Mouse (Mus musculus): Measurements from ENCODE around the gene Rab9.

Gene Rab9

DNA sequence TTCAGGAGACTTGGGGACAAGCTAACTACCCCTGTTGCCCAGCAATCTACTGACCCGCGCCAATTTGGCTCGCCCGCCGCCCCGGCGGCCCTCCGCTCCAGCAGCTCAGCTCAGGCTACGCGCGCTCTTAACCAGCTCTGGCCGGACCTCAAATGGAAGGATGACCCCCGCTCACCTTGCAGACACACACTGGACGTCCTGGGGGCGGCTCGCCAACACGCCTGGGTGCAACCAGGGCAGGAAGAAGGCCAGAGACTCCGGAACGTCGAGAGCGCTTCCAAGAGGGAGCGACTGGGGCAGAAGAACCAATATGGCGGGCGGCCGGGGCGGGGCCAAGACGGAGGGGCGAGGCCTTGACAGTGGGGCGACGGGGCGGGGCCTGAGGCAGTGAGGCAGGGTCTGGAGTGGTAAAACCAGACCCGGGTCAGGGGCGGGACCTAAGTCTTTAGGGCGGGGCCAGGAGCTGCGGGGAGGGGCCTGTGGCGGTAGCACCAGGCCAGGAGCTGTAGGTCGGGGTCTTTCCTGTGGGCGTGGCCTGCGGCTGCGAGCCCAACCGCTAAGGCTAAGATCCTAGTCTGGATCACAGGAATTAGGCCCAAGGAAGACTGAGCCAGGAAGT is at the start of gene Rab9:
Gene Rab9 (minus strand): TSS at position 503 of the 619 bp plus-strand sequence.
- DNase-seq = peak; percentile 96 to 98

GRCm38 (mm10) chrX:166528126-166528525 is 48.5 kb upstream of the Rab9 start:
- DNase-seq = no peak

GRCm38 (mm10) chrX:166525637-166526315 is 46.1 kb upstream of the Rab9 start:
- DNase-seq = peak; percentile 34 to 42

DNA sequence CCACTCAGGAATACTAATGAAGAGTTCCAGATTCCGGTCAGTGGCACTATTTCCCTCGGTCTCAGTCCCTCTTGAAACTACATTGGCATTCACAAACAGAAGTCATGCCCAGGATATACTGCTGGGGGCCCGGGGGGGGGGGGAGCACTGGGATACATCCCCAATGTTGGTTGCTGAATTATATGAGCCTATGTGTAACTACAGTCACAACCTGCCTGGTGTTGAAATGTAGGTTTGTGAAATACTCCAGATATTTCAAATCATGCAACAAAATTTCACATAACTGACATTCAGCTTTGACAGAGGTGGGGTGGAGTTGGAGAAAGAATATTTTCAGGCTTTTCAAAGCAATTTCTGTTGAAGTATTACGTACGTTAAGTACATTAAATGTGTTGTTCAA is 41.1 kb upstream of the Rab9 start:
- no peak for DNase-seq

- peak; percentile 45 to 59 for DNase-seq
These were observed 38.7 kb upstream of the Rab9 start, which contains the start of gene Tceanc for GRCm38 (mm10) chrX:166518345-166518744. Gene Tceanc (minus strand): TSS chrX:166518567.

DNA sequence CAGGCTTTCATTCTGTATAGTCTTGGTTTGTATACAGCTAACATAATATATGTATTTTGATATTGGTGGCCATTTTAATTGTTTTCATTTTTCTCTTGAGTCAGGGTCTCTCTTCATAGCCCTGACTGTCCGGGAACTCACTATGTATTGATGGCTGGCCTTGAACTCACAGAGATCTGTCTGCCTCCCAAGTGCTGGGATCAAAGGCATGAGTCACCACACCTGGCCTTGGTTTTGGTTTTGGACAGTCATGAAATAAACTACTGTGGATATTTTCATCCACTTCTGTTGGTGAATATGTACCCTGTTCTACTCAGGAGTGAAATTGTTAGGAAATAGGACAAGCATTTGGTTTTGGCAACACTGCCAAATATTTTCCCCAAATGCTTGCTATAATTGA is 37.0 kb upstream of the Rab9 start:
- DNase-seq = no peak

- DNase-seq = no peak
These were observed 36.3 kb upstream of the Rab9 start for GRCm38 (mm10) chrX:166515923-166516322.

GRCm38 (mm10) chrX:166514035-166514434 is 34.4 kb upstream of the Rab9 start:
- DNase-seq = peak; percentile 23 to 27

DNA sequence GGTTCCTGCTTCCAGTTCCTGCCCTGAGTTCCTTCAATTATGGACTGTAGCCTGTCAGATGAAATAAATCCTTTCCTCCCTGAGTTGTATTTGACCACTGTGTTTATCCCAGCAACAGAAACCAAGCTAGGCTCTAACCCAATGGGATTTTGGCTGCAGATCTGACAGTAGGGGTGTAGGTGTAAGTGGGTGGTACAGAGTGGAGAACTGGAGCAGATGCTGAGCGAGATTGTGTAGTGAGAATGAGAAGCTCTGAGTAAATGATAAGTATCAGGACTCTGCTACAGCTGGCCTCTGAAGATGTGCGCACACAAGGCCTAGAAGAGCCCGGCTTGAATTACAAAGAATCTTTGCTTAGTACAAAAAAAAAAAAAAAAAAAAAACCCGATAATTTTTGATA is 32.4 kb upstream of the Rab9 start:
- DNase-seq = no peak

DNA sequence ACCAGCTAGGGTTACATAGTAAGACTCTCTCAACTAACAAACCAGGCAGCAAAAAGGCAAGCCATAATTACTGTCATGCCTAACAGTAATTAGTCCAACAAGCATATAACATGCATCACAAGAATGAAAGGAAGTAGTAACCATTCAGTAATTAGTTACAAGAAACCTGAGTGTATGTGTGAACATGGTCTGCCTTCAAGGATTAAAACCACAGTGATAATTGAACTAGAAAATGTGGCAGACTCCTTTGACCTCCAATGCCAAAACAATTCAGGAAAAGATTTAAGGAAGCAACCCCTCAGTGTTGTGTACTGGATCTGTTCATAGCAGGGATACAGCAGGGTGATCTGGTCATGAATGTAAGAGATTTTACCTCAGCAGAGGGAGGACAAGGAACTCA is 31.4 kb upstream of the Rab9 start:
- no peak for DNase-seq

GRCm38 (mm10) chrX:166509761-166510738 is 30.4 kb upstream of the Rab9 start:
- DNase-seq = peak; percentile 93 to 96

- no peak for DNase-seq
These were observed 24.8 kb upstream of the Rab9 start for GRCm38 (mm10) chrX:166504421-166504820.

DNA sequence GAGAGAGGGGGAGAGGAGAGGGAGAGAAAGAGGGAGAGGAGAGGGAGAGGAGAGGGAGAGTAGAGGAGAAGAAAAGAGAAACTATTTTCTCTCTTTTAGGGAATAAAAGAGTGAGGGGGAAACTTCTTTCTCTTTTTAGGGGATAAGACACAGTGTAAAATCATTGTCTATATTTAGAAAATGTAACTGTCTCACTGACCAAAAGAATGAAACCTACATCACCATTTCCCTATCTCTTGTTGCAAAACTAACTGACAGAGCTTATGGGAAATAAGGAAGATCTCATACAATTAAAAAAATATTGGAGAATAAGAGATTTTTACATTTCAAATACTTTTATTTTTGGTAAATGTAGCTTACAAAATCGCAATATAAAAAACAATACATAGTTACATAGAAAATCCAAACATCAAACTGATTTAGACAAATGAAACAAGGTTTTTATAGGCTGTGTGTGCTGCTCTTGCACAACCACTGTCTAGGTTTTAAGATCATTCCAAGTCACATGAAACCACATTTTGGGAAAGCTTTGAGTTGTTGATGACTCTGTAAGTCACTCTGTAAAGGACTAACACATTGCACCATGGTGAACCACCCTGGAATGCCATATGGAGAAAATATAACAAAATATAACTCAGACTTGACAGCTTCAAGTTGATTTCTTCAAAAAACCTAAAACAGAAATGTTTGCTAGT is 20.0 kb upstream of the Rab9 start:
- no peak for DNase-seq

GRCm38 (mm10) chrX:166497771-166498170 is 18.1 kb upstream of the Rab9 start:
- peak in 1 of 2 experiments; percentile 26 for DNase-seq

DNA sequence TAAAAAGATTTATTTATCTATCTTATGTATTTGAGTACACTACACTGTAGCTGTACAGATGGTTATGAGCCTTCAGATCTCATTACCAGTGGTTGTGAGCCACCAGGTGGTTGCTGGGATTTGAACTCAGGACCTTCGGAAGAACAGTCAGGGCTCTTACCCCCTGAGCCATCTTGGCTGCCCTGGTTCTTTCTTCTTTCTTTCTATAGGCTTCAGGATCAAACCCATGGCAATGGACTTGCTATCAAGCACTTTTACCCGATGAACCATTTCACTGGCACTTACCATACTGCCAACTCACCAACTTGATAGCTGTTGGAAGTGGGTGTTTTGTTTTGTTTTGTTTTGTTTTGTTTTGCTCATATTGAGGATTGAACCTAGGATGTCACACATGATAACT is 15.4 kb upstream of the Rab9 start:
- no peak for DNase-seq

DNA sequence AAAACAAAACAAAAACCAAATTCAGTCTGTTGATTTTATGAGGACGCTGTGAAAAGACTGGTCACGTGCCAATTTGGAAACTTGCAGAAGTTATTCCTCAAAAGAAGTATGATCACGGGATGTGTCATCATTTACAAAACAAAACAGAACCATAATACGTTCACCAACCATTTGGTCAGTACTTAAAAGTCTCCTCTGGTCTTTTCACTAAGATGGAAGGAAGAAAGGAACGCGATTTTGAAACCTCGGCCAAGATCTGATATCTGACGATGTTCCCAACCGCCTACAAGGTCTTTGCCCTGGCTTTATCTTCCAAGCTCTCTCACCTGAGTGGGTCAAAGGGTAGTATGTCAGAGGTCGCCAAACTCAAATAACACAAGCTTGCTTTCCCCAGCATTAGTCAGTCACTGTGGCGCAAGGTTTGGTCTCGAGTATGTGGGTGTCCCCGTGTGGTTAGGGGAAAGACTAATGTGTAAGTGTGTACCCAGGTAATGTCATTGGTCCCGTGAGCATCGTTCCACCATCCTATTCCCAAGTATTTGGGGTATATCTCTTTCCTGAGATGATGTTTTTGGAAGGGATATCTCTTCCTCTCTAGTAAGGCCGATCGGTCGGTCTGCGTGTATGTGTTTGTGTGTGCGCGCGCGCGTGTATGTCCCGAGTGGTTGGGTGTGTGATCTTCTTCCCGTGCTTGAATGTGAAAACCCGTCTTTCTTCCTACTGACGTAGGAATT is 869 bp downstream of the Rab9 start:
- peak; percentile 8 for DNase-seq

GRCm38 (mm10) chrX:166477393-166477792 is 2.3 kb downstream of the Rab9 start:
- DNase-seq = no peak

GRCm38 (mm10) chrX:166472612-166473011 is 7.1 kb downstream of the Rab9 start:
- DNase-seq = no peak

- no peak for DNase-seq
These were observed 11.3 kb downstream of the Rab9 start for GRCm38 (mm10) chrX:166468321-166468720.

DNA sequence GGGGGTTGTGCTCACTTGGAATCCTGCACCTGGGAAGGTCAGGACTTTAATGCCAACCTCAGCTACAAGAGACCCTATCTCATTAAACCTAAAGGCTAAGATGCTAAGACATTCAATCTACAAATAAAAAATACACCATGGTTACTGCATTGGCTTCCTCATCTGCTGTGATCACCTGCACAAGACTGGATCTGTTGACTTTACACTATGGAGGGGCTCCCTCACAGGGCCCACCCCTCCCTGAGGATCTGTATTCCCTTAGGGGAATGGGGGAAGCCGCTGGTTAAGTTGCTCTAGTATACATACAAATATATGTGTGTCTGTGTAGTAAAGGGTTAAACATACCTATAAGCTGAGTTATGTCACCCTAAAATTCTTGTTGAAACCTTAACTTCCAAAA is 24.1 kb downstream of the Rab9 start:
- no peak for DNase-seq

DNA sequence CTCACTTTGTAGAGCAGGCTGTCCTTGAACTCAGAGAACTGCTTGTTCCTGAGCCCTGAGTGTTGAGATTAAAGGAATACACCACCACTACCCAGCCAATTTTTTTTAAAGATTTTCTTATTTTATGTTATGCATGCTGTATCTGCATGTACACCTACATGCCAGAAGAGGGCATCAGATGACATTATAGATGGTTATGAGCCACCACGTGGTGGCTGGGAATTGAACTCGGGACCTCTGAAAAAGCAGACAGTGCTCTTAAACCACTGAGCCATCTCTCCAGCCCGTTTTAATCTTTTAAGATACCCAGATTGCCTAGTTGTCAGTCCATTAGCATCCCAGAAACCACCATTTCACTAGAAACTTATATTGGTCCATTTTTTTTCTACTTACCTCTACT is 25.3 kb downstream of the Rab9 start:
- no peak for DNase-seq

DNA sequence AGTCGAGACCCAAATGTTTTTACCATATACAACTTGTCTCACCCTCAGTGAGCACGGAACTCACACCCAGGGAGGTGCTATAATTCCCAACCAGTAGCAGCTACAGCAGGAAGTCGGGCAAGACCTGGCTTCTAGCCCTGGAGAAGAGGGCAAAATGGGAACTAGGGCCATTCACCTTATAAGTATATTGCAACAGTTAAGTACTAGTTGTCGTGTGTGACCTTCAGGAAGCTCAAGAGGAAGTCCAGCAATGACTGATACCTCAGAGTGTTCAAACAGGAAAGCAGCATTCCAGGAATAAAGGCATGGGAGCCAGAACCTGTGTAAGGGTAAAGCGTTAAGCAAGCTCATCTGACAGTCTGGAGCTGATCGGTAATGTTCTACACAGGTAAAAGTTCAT is 26.1 kb downstream of the Rab9 start:
- DNase-seq = no peak

Data from cerebellum, postnatal 10 days (tissue).